Mouse (Mus musculus): ENCODE results near the gene Rwdd2a.

The Rwdd2a gene

DNA sequence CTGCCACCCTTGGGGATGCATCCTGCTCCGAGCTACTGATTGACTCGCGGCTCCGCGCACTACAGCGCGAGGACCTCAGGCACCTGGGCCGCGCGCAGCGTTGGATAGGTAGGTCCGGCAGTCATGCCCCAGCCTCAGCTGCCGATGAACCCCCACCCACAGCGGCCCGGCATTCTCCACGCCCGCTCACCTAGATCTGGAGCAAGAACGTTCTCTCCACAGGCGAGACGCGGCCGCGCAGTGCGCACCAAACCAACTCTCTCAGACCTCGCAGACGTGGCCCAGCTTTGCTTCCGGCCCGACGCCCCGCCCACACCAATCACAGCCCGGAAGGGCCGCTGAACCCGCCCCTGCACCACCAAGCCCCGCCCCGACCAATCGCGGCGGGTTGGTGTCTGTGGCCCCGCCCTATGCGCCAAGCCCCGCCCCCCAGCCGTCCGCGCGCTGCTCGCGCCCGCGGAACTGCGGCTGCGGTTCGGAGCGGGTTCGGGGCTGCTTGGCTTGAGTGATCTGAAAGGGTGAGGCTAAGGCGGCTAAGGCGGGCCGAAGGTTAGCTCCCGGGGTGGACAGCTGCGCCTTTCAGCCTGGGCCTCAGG lies at the start of gene Rwdd2a, which contains the start of gene Pgm3:
Gene Rwdd2a (plus strand): TSS at position 452 of the 596 bp plus-strand sequence.
Gene Pgm3 (minus strand): TSS at position 303 of the 596 bp plus-strand sequence.
- CTCF ChIA-PET = interaction anchor here in 3 of 4 experiments (0.7 to 1.9 kb wide), 13 partner anchors 10 to 823 kb away, joined by 3 to 10 read pairs (median 4); partner anchors contain the start of genes Ube2cbp (in 3 of the 3), Dop1a (in 1 of the 3) and Ibtk (in 1 of the 3)

DNA sequence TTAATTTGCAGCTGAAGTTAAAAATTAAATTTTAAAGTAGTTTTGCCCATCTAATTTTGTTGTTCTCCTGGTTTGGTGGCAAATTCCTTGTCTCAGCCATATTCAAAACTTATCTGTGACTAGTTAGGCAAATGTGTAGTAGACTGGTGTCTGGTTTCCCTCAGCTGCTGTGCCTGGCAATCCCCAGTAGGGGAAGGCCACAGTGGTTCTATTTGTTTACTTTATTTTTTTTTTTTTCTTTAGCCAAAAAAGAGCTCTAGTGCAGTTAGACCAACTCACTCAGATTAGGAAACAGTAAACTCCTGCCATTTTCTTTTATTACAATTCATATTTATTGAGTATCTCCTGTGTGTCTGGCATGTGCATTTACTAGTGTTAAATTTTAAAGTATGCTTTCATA lies 49.5 kb upstream of the Rwdd2a start:
- ChIA-PET CTCF (interaction anchor here in 2 of 4 experiments (0.6 to 0.7 kb wide), 2 partner anchors 60 to 646 kb away, joined by 4 read pairs; no protein-coding TSS in a partner anchor), POLR2A (no interaction called here)

More for the DNA sequence above, at the start of gene Rwdd2a, which contains the start of gene Pgm3:
- POLR2A ChIA-PET = interaction anchor here in 3 of 4 experiments (0.6 to 3.8 kb wide), 56 partner anchors 8 to 959 kb away, joined by 3 to 19 read pairs (median 4); partner anchors contain the start of genes Dop1a (in 2 of the 3), Ibtk (in 2 of the 3), Ube2cbp (in 2 of the 3) and Cyb5r4 (in 1 of the 3)

DNA sequence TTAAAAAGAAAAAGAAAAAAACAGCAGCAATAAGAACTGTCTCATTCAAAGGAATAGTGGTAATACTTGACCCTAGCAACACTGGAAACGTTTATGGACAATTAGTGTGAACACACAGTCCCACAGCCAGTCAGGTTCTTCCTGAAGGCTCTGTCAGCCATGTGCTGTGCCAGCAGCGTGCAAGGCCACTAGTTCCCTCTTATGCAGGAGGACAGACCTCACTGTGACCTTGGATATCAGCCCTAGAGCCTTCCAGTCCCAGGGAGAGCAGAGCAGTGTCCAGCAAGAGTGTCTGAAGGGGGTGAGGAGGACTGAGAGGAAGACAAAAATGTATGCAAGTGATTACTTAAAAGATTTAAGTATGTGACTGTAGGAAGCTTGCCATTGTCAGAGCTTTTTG lies 46.2 kb upstream of the Rwdd2a start:
- ChIA-PET CTCF (no interaction called here), POLR2A (no interaction called here)

DNA sequence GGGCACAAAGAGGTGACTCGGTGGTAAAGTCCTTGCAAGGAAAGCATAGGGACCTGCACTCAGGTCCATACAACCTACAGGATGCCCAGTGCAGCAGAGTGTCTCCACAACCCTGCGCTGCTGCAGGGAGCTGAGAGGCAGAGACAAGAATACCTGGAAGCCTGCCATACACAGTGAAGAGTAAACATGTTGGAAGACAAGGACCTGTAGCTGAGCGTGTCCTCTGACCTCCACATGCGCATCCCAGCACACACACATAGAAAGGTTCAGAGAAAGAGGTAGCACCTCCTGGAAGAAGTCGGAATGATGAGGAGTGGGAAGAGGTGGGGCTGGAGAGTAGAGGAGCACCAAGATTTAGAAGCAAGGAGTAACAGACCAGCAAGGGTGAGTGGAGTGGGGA lies 37.7 kb upstream of the Rwdd2a start:
- CTCF ChIA-PET = no interaction called here
- POLR2A ChIA-PET = no interaction called here

DNA sequence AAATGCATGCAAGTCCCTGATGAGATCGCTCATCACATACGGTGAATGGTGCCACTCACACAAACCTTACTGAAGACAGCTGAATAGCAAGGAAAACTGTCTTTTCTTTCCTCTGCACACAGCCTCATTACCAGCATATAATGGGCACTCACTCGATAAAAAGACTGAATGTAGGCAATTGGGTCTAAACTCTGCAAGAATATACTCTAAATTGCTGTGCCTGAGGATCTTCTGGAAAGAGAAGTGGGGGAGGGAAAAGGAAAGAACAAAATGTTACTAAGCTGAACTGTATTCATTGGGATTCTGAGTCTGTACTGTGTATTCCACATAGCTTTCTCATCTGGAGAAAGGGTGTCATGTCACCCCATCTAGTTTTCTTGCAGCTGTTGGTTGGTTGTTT lies 28.3 kb upstream of the Rwdd2a start:
- POLR2A ChIA-PET = interaction anchor here in 3 of 4 experiments (0.9 to 1.6 kb wide), 5 partner anchors 9 to 171 kb away, joined by 3 to 5 read pairs (median 3); partner anchors contain the start of genes Pgm3 (in 1 of the 3) and Rwdd2a (in 1 of the 3)
- CTCF ChIA-PET = no interaction called here

DNA sequence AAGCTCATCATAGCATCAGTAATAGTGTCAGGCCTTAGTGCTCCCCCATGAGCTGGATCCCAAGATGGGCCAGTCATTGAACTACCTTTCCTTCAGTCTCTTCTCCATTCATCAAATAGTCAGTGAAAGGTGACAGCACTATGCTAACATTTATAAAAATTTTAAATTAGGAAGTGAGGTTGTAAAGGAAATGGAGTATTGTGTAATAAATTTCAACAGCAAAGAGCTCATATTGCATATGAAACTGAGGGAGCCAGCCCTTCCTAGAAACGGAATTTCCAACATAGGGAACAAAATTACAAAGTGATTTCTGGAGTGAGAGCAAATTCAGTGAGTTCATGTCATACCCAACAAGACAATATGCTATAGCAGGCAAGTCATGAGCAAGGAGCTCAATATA lies 27.2 kb upstream of the Rwdd2a start:
- CTCF ChIA-PET = interaction anchor here in 1 of 4 experiments (0.6 kb wide), 1 partner anchor 72 kb away, joined by 3 read pairs; no protein-coding TSS in a partner anchor
- POLR2A ChIA-PET = interaction anchor here in 3 of 4 experiments (0.5 to 1.6 kb wide), 6 partner anchors 12 to 796 kb away, joined by 3 to 6 read pairs (median 4); partner anchors contain the start of genes Pgm3 (in 1 of the 3) and Rwdd2a (in 1 of the 3)

DNA sequence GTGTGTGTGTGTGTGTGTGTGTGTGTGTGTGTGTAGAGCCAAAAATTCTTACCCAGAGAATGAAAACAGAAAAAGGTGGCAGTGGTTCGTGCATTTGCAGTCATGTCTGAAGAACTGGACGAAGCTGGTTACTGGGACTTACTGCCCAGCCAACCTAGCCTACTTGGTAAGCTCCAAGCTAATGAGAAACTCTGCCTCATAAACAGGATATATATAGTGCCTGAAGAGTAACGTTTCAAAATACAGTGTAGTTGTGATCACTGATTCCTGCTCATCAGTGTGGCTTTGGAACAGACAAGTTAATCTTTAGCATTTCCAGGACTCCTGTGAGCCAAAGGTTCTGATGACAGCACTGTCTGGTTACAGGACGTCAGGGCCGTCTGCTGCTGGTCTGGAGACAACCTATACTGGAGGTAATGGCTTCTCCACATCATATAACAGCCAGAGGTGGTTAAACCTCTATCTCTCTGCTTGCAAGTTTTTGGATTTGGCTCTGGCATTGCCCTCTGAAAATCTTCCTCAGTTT lies 22.1 kb upstream of the Rwdd2a start:
- CTCF ChIA-PET = interaction anchor here in 1 of 4 experiments (0.6 to 0.7 kb wide), 2 partner anchors 24 to 724 kb away, joined by 5 to 9 read pairs; no protein-coding TSS in a partner anchor
- POLR2A ChIA-PET = interaction anchor here in 1 of 4 experiments (1.3 to 1.9 kb wide), 2 partner anchors 11 to 22 kb away, joined by 4 to 6 read pairs; partner anchors contain the start of genes Pgm3 and Rwdd2a

DNA sequence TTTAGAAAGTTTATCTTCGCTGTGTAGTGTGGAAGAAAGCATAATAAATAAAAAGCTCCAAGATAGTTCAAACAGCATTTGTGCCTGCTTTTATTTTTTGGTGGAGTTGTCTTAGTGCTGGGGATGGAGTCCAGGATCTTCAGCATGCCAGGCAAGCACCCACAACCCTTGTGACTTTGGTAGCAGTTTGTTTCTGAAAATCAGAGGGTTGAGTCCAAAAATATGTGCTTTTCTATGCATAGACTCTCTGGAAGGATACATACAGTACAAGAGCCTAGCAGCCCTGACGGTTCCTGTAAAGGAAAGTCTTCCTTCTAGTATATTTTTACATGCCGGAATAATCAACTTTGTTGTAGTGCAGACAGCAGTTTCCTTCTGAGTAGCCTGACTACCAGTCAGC lies 21.1 kb upstream of the Rwdd2a start:
- POLR2A ChIA-PET = interaction anchor here in 2 of 4 experiments (0.6 to 1.7 kb wide), 4 partner anchors 10 to 20 kb away, joined by 3 to 5 read pairs (median 4); partner anchors contain the start of gene Pgm3 (in 1 of the 2)
- CTCF ChIA-PET = no interaction called here

DNA sequence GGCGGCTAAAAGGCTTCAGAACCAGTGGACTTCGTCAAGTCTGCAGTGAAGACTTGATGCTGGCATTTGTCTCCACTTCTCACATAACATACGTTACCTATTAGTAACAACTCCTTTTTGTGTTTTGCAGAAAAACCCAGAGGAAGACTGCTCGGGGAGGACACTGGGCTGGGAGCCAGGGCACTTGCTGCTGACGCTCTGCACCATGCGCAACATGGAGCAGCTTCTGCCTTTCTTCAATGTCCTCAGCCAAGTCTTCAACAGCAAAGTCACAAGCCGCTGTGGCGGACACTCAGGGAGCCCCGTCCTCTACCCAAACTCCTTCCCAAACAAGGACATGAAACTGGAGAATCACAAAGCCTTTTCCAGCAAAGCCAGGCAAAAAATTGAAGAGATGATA lies 17.9 kb upstream of the Rwdd2a start:
- ChIA-PET POLR2A (interaction anchor here in 2 of 4 experiments (0.7 to 2.1 kb wide), 3 partner anchors 10 to 18 kb away, joined by 3 to 7 read pairs (median 4); partner anchors contain the start of genes Pgm3 (in 2 of the 2) and Rwdd2a (in 1 of the 2)), CTCF (no interaction called here)

DNA sequence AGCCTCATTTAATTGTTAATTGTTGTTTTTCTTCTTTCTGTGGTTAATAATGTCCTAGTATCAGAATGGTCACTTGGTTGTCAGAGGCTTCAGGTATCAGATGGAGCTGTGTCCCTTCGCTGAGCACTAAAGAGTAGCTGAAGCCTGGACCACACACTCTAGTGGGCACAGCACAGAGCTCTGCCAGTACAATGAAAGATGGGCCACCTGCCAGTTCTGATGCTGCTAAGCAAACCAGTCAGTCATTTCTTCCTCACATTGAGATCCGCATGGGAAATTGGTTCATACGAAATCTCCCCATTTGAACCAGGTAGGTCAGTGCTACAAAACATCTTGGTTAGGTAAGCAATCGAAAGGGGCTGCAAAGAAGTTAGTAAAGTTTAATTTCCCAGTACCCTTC lies 17.1 kb upstream of the Rwdd2a start:
- ChIA-PET POLR2A (interaction anchor here in 2 of 4 experiments (0.6 to 2.1 kb wide), 2 partner anchors 16 to 138 kb away, joined by 4 to 7 read pairs; partner anchors contain the start of gene Pgm3 (in 1 of the 2)), CTCF (no interaction called here)

DNA sequence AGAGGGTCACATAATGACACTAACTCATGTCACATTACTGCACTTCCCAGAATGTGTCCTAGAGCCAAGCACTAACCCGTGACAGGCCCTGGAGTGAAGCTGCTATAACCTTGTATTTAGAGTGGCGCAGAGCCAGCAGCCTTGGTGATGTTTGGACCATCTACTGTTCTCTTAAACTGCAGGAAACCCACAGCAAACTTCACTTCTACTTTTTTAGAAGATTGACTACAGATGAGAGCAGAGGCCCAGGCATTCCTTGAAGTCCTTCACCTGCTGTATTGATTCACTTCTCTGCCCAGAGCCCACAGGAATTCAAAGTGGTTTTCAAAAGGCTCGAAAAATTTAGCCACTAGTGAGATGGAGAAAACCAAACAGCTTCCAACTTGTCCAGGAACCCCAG lies 11.2 kb upstream of the Rwdd2a start:
- POLR2A ChIA-PET = interaction anchor here in 2 of 4 experiments (0.8 to 1.1 kb wide), 2 partner anchors 9 to 11 kb away, joined by 3 to 4 read pairs; no protein-coding TSS in a partner anchor
- CTCF ChIA-PET = no interaction called here

DNA sequence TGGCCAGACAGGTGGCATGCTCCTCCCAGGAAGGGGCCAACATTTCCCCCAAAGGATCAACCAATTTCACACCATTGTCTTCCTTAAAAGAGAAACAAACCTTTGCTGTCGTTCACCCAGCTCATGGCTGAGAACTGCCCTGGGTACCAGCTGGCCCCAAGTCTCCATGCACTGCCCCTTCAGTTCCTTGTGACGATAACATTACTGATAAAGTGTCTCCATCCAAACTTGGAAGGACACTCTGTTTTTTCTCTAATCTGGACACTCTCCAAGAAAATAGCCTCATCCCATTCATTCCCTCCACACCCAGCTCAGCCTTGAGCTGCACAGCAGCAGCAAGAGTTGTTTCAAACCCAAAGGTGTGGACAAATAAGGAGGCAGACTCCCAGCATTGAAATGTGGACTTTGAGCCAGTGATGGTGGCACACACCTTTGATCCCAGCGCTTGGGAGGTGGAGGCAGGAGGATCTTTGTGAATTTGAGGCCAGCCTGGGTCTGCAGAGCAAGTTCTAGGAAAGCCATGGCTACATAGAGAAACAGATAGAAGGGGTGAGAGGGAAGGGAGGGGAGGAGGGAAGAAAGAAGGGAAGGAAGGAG lies 2.4 kb upstream of the Rwdd2a start:
- ChIA-PET POLR2A (interaction anchor here in 2 of 4 experiments (0.6 to 3.0 kb wide), 2 partner anchors 12 to 90 kb away, joined by 4 to 10 read pairs; no protein-coding TSS in a partner anchor), CTCF (interaction anchor here in 2 of 4 experiments (0.5 to 1.5 kb wide), 3 partner anchors 12 to 1240 kb away, joined by 3 to 4 read pairs (median 4); partner anchors contain the start of gene Ube2cbp (in 1 of the 2))

DNA sequence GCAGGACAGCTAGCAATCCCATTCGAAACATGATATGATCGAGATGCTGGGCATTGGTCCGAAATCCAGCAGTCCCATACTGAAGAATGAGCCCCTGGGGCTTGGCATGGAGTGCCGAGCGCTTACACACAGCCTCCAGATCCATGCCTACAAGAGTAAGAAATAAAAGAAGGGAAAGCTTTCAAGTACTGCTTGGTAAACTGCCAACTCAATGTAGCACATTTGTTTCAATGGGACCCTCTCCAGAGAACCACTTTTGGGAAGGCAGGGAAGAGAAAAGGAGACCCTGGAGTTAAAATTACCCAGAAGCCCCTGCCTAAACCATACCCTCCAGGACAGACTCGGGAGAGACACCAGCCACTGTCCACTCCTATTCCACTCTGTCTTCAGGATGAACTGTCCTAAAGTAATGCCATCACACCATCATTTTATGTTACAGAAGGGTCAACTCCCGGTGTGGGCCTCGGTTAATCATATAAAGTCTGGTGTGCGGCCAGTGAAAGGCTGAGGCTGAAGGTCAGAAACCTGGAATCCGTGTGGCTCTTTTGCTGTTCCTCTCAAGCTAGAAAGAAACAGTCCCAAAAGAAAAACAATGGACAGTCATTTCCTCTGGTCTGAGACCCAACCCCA lies 1.4 kb upstream of the Rwdd2a start:
- ChIA-PET CTCF (interaction anchor here in 3 of 4 experiments (0.7 to 1.5 kb wide), 3 partner anchors 105 to 492 kb away, joined by 3 to 5 read pairs (median 4); partner anchors contain the start of gene Ube2cbp (in 2 of the 3)), POLR2A (interaction anchor here in 3 of 4 experiments (0.7 to 3.8 kb wide), 22 partner anchors 10 to 624 kb away, joined by 3 to 19 read pairs (median 4); partner anchors contain the start of gene Dop1a (in 2 of the 3))

DNA sequence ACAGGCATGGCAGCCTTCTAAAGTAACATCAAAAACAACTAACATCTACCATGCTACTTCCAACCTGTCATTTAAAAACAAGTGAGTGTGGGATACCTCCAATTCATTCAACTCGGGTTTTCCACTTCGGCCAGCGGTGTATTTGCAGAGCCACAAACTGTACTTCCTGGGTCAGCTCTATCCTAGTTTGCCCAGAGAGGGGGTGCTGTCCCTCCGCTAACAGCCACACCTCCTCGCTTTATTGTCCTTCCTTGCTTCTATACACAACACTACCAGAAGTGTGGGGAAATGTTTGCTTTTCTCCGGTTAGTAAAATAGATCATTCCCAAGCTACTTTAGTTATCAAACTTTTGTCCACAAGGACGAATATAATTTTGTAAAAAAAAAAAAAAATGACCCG lies 845 bp upstream of the Rwdd2a start:
- ChIA-PET CTCF (interaction anchor here in 3 of 4 experiments (0.7 to 1.9 kb wide), 14 partner anchors 10 to 822 kb away, joined by 3 to 10 read pairs (median 4); partner anchors contain the start of genes Ube2cbp (in 3 of the 3), Dop1a (in 1 of the 3) and Ibtk (in 1 of the 3)), POLR2A (interaction anchor here in 3 of 4 experiments (0.6 to 3.8 kb wide), 56 partner anchors 8 to 958 kb away, joined by 3 to 19 read pairs (median 4); partner anchors contain the start of genes Dop1a (in 2 of the 3), Ibtk (in 2 of the 3), Ube2cbp (in 2 of the 3) and Cyb5r4 (in 1 of the 3))

DNA sequence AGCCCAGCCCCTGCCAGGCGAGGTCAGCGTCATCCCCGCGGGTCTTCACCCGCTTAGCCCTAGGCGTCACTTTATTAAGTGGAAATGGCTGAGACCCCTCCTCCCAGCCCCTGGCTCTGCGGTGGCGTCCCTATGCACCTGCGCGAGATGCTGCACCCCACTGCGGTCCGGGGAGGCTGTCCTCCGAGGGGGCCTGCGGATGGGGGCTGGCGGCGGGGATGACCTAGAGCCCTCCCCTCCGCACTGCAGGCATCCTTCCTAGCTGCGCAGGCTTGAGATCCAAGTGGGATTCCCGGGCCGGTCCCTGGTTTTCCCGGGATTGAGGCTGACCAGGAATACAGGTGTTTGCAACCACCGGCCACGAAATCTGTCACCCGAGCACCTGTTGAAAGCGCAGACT lies 405 bp downstream of the Rwdd2a start:
- CTCF ChIA-PET = interaction anchor here in 3 of 4 experiments (0.9 to 1.9 kb wide), 8 partner anchors 9 to 241 kb away, joined by 3 to 10 read pairs (median 4); partner anchors contain the start of gene Ube2cbp (in 2 of the 3)
- POLR2A ChIA-PET = interaction anchor here in 3 of 4 experiments (0.6 to 3.8 kb wide), 20 partner anchors 9 to 823 kb away, joined by 3 to 19 read pairs (median 5); partner anchors contain the start of genes Dop1a (in 1 of the 3), Ibtk (in 1 of the 3) and Ube2cbp (in 1 of the 3)

DNA sequence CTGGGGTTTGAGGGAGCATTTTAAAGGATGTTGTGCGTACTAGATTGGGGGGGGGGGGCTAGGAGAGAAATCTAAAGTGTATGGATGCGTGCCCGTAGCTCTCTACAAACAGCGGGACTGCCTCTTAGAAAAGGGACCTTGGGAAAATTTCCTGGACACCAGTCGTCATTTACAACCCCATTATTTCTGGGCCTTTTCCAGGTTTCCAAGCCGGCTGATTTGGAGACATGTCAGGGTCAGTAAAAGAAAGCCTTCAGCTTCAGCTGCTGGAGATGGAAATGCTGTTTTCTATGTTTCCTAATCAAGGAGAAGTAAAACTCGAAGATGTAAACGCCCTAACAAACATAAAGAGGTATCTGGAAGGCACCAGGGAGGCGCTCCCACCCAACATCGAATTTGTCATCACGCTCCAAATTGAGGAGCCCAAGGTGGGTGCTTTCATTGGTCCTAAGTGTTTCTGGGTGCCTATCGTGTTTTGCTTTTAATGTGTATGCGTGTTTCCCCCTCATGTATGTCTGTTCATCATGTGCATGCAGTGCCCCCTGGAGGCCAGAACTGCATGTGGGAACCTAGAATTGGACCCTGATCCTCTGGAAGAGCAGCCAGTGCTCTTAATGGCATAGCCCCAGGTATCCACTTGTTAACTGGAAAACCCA lies 973 bp downstream of the Rwdd2a start:
- ChIA-PET CTCF (interaction anchor here (0.6 to 1.9 kb wide), 7 partner anchors 21 to 197 kb away, joined by 3 to 10 read pairs (median 4); partner anchors contain the start of gene Ube2cbp (in 1 of the 4)), POLR2A (interaction anchor here in 3 of 4 experiments (0.6 to 4.1 kb wide), 11 partner anchors 7 to 824 kb away, joined by 3 to 19 read pairs (median 5); partner anchors contain the start of genes Ibtk (in 1 of the 3) and Ube2cbp (in 1 of the 3))

All from embryonic stem cell, embryonic (primary cell).